Mouse (Mus musculus): ENCODE data around the gene Syvn1.

Gene Syvn1

DNA sequence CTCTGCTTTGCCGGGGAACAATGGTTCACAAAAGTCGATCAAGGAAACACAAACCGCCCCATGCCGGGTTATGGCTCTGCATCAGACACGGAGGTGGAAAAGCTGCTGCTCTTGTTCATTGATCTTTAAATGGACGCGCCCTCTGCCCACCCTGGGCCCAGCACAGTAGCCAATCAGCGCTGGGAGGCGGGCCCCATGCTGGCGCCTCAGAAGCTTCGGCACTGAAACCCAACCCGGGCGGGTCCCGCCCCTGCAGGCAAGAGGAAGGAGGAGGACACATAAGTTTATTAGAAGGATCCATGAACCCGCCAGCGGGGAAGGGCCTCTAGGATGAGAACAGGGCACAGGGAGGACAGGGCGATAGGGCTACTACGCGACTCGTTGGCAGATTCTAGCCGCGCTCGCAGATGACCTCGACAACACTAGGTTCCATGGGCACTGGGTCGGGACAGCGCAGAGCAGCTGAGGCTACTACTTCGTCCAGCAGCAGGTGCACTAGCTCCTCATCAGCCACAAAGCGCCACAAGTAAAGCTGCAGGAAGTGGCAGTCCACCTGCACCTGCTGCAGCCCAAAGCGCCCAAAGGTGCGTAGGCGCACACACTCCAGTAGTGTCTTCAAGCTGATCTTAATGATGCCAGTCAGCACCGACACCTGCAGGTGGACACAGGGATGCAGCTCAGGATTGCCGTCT lies 21.5 kb downstream of the Syvn1 start, which contains the start of gene Tm7sf2:
Gene Tm7sf2 (minus strand): TSS at position 650 of the 692 bp plus-strand sequence.
- DNase-seq (ENCODE audit: low read depth, low spot score) = peak; percentile 64

DNA sequence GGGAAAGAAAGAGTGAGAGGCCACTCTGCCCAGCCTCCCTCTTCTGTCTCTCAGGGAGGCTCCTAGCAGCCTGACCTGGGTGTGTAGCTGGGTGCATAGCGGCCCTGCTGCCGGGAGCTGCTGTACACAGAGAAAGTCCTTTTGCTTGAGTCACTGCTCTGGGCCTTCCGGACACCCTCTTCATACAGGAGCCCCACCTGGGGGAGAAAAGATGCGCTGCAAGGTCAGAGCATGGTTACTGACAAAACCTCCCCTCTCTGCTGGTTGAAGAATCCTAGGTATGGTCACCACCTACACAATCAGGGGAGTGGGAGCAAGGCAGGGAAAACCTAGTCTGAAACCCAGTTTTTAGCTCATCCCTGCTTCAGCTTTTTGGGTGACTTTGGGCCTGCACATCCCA lies 22.6 kb downstream of the Syvn1 start:
- no peak for DNase-seq (ENCODE audit: low read depth, low spot score)

DNA sequence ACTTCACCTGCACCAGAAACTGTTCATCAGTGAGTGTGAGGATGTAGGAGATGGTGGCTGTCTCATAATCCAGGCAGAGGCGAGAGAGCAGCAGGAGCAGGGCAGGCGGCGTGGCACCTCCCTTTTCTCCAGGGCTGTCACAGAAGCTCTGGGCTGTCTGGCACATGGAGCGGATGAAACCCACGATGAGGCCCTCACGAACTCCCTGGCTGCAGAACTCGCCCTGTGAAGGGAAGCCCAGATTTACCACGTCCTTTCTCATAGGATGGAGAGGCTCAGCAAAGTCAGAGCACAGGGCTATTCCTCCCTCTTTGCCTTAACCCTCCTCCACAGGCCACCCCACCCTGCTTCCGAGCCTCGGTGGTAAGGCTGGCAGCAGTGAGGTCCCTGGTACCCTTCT lies 23.5 kb downstream of the Syvn1 start:
- DNase-seq (ENCODE audit: low read depth, low spot score) = no peak

DNA sequence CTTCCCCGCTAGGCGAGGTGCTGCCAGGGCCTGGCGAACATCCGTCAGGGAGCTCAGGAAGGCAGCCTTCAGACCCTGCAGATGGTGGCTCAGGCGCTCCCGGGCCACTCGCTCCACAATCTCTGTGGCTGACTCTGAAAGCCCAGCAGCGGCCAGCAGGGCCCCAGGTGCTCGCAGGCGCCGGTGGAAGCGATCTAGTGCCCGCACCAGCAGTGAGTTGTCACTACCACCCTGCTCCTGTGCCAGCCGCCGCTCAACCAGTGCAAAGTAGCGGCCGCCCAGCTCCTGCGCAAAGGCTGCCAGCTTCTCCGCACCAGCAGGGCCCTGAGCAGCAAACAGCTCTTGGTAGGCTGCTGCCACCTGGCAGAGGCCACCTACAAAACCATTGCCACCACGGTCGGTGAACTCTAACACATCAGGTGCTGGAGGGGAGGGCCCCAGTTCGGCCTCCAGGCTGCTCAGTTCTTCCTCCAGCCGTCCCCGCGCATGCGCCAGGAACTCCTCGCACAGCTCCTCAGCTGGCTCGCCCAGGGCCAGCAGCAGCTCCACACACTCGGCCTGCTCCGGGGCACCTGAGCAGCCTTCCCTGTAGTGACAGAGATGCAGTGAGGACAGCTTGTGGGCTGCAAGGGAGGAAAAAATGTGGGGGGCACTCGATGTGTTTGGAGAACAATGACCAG lies 24.3 kb downstream of the Syvn1 start:
- no peak for DNase-seq (ENCODE audit: low read depth, low spot score)

DNA sequence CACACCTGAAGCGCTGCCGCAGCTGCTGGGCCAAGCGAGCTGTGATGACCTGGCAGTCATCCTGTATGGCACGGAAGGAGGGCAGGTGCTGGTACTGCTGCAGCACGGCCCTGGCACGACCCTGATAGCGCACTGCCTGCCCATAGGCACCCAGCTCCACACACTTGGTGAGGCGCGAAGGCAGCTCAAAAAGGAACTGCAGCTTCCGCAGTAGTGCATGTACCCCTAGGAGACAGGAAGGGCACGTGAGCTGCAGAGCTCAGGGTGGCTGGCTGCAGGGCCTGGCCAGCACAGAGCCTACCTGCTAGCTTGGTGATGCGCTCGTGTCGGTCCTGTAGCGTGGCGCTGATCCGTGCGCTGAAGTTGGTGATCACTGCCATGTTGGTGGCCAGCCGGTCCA lies 24.9 kb downstream of the Syvn1 start:
- DNase-seq (ENCODE audit: low read depth, low spot score) = no peak

DNA sequence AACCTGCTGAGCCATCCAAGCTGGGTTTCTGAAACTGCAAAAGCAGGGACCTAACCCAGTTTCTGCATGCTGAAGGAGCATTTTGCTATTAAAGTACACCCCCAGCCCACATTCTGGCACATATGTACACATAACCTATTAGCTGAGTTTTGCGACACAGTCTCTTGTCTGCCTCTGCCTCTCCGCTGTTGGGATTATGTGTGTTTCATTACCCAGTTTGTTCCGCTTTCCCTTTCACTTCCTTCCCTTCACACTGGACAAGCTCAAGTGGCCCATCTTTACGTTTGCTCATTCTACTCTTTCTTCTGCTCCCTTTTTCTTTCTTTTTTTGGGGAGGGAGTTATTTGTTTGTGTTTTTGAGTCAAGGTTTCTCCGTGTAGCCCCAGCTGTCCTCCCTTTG lies 27.5 kb downstream of the Syvn1 start:
- no peak for DNase-seq (ENCODE audit: low read depth, low spot score)

DNA sequence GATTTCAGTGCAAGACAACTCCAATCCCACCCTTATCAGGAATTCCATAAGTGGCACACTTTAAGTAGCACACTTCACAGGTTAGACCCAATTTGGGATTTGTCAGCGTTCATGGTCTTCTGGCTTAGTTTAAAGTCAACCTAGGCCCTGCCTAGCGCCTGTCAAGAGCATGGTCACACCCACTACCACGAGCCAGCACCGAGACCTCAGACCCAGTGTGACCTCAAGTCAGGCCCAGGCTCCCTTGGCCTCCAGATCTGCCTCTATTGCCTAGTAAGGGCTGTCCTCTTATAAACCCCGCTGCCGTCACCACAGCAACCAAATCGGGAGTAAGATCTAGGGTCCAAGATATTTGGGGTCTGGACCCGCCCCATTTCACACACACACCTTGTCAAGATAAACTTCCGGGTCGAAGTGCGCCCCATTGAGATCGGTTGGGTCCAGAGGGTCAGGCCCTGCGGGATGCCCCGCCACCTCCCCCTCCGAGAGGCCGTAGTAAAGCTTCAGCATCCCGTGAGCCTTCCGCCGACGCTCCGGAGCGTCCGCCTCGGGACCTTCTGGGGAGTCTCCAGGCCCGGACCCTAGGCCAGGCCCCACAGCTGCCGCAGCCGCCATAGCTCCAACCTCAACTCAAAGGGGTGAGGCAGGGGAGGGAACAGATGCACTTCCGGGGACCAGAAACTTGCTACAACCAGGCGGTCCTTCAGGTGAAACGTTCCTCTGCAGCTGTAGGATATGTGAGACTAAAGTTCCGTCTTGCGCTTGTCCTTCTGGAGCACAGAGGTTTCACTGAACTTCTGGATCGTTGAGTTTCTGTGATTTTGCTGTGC lies 30.4 kb downstream of the Syvn1 start, which contains the start of gene Vps51:
Gene Vps51 (minus strand): TSS at position 668 of the 830 bp plus-strand sequence.
- DNase-seq (ENCODE audit: low read depth, low spot score) = peak; percentile 73

DNA sequence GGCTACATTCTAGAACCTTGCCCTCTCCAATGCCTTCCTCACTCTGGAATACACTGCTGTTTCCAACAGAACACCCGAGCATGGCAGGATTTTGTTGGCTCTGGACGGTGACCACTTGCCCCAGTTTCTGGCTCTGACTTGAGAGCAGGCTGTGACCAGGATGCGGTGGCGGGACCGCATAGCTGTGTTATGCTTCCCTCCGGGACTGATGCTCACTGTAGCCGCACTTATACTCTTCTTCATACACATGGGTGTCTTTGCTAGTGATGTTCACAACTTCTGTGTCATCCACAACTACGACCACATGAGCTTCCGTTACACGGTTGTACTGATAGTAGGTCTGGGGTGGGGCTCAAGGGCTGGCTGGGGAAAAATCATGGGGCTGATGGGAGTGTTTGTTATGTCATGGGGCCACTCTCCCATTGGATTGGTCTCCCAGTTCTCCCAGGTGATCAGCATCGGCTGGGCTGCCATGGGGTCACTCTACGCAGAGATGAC lies 33.7 kb downstream of the Syvn1 start, which contains the start of gene Tmem262:
Gene Tmem262 (plus strand): TSS at position 51 of the 498 bp plus-strand sequence.
- no peak for DNase-seq (ENCODE audit: low read depth, low spot score)

DNA sequence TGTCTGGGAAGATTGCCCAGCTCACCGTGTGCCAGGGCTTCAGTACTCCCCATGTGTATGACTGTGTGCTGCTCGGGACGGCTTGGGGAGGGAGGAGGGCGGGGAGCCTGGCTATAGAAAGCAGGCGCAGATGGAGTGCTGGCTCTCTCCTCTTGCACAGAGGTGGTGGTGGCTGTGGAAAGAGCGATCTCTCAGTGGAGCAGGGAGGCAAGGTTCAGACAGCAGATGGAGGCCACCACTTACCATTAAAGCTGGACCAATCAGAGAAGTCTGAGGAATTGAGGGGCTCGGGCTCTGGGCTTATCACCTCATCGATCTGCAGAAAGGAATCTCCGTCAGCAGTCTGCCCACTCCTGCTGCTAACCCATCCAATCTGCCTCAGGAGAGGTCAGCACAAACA lies 35.8 kb downstream of the Syvn1 start, which contains the start of gene Gm28374:
Gene Gm28374 (minus strand): TSS at position 101 of the 400 bp plus-strand sequence.
- no peak for DNase-seq (ENCODE audit: low read depth, low spot score)

DNA sequence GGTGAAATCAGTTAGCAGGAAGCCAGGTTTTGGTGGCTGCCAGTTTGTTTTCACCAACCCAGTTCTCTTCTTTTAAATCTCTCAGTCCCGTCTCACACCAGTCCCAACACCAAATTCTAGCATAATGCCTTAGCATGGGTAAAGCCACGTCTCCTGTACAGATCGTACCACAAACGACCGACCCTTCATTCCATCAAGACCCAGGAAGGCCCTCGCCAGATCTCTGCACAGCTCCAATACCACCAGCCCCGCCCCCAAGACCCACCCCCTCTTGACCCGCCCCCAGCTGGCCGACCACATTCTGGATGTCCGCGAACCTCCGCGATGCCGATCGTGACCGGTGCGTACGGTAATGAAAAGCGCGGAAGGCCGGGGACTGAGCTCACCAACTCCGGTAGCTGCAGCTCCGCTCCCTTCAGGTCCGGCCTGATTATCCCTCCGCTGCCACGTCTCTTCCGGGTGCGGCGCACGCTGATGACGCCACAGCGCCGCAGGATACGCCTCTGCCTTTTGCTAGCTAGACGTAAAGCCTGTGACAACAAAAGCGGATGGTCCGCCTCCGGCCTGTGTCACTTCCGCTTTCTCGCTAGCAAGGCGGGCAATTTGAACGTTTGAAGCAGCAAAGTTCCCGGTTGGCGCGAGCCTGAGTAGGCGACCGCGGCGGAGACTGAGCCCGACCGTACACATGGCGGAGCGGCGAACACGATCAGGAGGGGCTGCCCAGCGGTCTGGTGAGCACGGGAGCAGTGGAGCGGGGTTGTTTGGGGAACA lies 38.3 kb downstream of the Syvn1 start, which contains the start of the genes Zfpl1 and Cdca5:
Gene Zfpl1 (minus strand): TSS at position 479 of the 771 bp plus-strand sequence.
Gene Cdca5 (plus strand): TSS at position 506 of the 771 bp plus-strand sequence.
- peak; percentile 98 for DNase-seq (ENCODE audit: low read depth, low spot score)

DNA sequence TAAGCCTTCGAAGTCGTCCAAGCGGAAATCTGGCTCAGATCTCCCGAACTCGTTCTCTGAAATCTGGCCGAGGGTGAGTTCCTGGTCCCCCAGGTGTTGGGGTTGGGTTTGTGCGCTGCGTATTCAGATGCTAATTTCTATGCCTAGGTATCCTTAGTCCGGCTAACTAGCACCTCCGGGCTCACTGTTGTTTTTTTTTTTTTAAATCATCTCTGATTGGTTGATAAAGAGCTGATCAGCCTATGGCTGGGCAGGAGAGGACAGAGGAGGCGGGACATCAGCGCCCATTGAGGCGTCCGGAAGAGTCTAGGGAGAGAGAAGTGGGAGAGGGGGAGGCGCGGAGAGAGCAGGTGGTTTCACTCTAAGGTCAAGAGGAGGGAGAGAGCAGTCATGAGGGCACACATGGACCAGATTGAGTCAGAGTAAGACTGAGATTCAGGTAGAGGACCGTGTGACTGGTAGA lies 39.1 kb downstream of the Syvn1 start:
- DNase-seq (ENCODE audit: low read depth, low spot score) = peak; percentile 72

DNA sequence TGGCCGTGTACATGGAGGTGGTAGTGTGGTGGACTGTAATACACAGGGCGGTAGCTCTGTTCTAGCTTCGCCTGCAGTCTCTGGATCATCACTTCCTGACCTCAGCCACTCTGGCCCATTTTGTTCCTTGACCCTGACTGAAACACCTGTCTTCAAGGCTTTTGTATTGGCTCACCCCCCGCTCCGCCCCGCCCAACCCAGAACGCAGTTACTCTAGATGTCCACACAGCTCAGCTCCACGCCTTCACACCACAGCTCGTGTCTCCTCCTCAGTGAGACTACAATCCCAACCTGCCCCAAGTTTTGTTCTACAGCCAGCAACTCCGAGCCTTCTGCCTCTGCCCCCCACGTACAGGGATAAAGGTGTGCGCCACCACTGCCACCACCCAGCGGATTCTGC lies 42.5 kb downstream of the Syvn1 start:
- DNase-seq (ENCODE audit: low read depth, low spot score) = no peak

DNA sequence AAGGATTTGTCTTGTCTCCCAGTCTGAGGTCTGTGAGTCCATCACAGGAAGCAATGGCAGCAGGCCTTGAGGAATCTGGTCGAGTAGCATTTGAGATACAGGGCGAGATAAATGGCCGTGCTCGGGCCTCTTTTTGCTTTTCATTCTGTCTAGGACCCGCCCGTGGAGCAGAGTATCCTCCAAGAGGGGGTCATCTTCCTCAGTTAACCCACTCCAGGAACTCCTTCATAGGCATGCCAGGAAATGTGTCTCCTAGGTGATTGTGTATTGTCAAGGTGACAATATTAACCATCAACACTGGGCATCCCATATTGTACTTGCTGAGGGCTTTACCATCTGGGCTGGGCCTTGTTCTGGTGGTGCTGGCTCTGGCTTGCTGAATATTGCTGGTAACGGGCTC lies 47.7 kb downstream of the Syvn1 start, which contains the start of gene AC131692.1:
Gene AC131692.1 (plus strand): TSS at position 301 of the 400 bp plus-strand sequence.
- DNase-seq (ENCODE audit: low read depth, low spot score) = no peak

DNA sequence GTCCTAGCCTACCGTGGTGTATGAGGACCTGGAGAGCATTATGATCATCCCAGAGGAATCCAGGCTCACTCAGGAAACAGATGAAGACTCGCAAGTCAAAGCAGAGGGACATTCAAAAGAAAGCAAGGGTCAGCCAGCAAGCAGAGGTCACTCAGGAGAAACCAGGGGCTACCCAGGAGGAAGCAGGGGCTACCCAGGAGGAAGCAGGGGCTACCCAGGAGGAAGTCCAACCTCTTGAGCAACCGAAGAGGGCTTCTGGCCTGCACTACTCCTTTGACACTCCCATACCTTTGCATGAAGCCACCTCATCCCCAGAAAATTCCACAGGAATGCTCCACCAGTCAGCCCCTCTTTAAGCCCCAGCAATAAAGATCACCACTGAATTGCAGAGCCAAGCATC lies 51.5 kb downstream of the Syvn1 start:
- DNase-seq (ENCODE audit: low read depth, low spot score) = no peak

DNA sequence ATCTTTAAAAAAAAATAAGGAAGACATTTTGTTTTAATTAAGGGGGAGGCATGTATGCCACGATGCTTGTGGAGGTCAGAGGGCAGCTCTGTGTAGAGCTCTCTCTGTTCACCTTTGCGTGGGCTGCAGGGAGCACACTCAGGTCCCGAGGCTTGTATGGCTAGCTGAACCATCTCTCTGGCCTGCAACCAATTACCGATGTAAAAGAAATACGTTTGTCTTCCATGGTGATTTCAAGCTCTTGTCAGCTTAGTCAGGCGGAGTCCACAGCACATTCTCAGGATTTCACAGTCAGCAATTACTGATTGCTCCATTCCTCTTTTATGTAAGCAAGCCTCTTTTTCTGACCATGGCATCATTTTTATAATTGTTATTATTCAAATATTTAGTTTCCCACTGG lies 54.8 kb downstream of the Syvn1 start:
- no peak for DNase-seq (ENCODE audit: low read depth, low spot score)

DNA sequence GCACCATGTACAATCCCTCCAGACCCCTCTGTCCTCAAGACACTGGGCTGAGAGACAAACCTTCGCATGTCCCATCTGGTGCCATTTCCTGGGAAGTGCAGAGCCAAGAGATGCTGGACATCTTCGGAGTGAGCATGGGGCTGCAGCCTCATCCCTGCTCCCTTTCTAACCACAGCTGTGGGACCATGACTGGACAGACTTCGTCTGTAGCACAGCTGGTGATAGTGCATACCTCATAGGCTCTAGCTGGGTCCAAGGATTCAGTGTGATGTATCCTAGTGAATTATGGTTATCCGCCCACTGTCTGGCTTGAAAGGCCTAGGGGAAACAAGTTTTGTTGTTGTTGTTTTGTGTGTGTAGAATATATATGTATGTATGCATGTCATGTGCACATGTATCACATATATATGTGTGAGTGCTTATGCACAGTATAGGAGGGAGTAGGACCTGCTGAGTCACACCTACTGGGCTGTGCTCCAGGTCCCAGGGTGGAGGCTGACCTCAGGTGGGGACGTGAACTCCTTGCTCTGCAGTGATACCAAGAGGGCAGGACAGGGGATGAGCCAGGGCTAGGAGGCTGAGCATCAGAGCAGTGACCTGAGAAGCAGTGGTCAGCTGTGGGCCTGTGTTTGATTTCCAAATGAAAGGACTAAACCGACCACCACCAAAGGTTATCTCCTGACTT lies 55.9 kb downstream of the Syvn1 start:
- peak; percentile 46 for DNase-seq (ENCODE audit: low read depth, low spot score)

Measured in c-Kit-negative CD71-positive TER-119-positive erythroid progenitor cells, embryonic 14.5 days (primary cell).